Mouse (Mus musculus): ENCODE measurements around the gene Osbp2. TPM values are rescaled to one million over a fixed set of nuclear protein-coding genes. Genes with fewer than 3 reads are reported as not detected.

Gene Osbp2
- not detected for polyA plus RNA-seq (2017; shearing (Covaris generic))

DNA sequence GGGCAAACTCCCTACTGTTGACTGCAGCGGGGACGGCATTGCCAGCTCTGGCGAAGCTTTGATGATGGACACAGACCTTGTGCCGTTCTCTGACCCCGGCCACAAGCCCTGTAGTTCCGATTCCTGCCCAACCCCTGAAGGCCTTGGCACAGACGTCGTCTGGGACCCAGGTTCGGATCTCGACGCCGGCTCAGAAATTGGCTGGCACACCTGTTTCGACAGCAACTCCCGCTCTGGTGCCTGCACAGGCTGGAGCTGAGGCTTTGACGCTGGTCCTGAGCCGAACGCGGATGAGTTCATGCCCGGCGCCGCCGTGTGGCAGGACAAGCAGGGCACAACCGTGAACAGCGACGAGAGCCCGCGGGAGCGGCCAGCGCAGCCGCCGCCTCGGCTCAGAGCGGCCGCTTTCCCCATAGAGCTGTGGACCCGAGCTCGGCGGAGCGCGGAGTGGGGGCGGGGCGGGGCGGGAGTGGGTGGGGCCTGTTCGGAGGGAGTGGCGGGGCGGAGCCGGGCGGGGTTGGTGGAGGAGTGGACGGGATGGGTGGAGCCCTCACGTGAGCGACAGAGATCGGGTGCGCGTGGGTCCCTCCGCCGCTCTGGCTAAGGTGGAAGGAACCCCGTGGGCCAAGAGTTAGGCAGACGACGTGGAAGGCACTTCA lies at the start of gene Osbp2:
Gene Osbp2, minus strand, starts transcription at position 450 of the 659 bp plus-strand sequence.

DNA sequence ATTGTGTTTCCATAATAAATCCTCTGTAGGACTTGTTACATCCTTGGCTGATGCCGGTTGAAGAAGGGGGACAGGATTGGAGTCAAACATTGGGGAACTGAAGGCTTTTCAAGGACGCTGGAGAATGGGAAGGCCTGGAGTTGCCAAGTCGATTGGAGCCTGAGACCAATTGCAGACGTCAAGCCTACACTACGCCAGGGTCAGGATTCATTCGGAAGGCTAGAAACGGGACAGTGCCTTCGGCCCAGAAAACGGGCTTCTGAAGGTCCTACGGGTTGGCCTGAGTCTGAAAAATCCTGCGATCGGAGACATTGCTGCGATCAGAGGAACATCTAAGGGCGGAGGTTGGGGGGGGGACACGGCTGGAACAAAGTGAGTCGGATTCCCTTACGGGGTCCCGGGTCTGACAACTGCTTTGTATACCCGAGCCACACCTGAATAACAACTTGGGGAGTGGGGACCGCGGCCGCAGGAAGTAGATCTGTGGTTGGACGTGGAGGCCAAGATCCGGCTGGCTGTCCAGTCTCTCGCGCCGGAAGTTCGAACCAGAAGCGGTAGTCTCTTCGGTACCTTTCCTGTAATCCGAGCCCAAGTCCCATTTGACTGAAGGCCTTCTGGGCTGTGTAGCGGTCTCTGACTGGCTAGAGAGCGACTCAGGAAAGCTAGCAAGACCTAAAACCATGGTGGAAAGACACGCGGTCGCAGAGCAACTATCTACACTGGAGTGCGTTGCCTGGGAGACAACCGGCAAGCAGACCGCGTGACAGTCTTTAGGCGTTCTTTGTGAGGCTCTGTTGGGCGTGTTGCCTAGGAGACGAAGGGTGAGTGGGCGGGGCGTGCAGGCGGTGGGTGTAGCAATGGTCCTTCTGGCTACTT lies 30.9 kb upstream of the Osbp2 start, which contains the start of the genes 4921536K21Rik and Dusp18:
Gene 4921536K21Rik, minus strand, starts transcription at position 693 of the 876 bp plus-strand sequence.
Gene Dusp18, plus strand, starts transcription at position 835 of the 876 bp plus-strand sequence.

Other genes starting within 250 kb of the Osbp2 start
- gene Morc2a, start 214.7 kb downstream of the Osbp2 start, polyA plus RNA-seq (2017; shearing (Covaris generic)) = 8.9 TPM
- gene 4921536K21Rik, start 31.2 kb upstream of the Osbp2 start, polyA plus RNA-seq (2017; shearing (Covaris generic)) = not detected
- gene Dusp18, start 31.3 kb upstream of the Osbp2 start, polyA plus RNA-seq (2017; shearing (Covaris generic)) = 0.27 TPM
- 2.0 TPM for gene Slc35e4, start 50.8 kb upstream of the Osbp2 start, polyA plus RNA-seq (2017; shearing (Covaris generic))
- gene Tcn2, start 68.3 kb upstream of the Osbp2 start, polyA plus RNA-seq (2017; shearing (Covaris generic)) = 37.6 TPM
- 104 TPM for gene Pes1, start 100.1 kb upstream of the Osbp2 start, polyA plus RNA-seq (2017; shearing (Covaris generic))
- gene 4930556J24Rik, start 112.9 kb upstream of the Osbp2 start, polyA plus RNA-seq (2017; shearing (Covaris generic)) = not detected
- gene Gal3st1, start 119.7 kb upstream of the Osbp2 start, polyA plus RNA-seq (2017; shearing (Covaris generic)) = not detected
- not detected for gene Sec14l4, start 167.6 kb upstream of the Osbp2 start, polyA plus RNA-seq (2017; shearing (Covaris generic))
- gene Sec14l3, start 200.9 kb upstream of the Osbp2 start, polyA plus RNA-seq (2017; shearing (Covaris generic)) = not detected
- 3.3 TPM for gene Mtfp1, start 231.5 kb upstream of the Osbp2 start, polyA plus RNA-seq (2017; shearing (Covaris generic))

Data from CD4-positive, CD25-positive, alpha-beta regulatory T cell, adult 9 weeks (primary cell).